Mouse (Mus musculus) megakaryocyte-erythroid progenitor cell, adult 5 weeks (primary cell): ENCODE measurements around the gene Ccdc83. TPM values are rescaled to one million over a fixed set of nuclear protein-coding genes. Genes with fewer than 3 reads are reported as not detected.

ENCODE experiments used
- polyA plus RNA-seq: library from polyadenylated mRNA; stranded (reverse); fragments of >175 nt; gene quantifications from 2 replicates; pipeline ENCODE4 v1.2.3, GENCODE M21; 2012

Gene Ccdc83
- polyA plus RNA-seq = not detected in 2 replicates

DNA sequence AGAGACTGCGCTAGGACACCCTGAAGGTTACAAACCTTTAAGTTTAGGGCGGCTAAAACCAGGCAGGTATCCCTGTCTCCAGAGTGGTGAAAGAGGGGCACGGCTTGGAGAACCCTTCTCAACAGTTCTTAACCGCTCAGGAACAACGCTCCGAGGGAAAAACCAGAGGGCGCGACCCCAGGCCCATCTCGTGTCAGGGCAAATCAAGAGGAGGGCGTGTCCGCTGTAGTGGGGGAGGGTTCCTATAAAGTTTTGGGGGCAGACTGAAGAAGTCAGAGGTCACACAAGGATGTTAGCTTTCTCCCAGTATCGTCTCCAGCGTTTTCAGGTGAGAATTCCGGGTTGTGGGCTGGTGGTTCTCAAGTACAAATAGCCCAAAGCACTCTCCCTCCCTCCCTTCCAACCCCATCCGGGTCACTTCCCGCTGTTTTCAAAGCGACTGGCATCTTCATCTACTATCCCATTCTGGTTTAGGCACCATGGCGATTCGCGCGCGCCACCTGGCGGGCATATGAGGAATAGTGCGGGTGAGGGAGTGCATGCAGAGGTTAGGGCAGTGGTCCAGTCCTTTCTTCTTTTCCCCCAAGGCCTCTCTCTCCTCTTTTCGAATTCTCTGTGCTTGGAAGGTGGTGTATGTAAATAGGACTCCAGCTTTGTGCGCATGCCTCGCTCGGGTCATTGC, at the start of gene Ccdc83:
Gene Ccdc83 (minus strand): TSS at position 489 of the 682 bp plus-strand sequence.

GRCm38 (mm10) chr7:90301942-90302646, 36.5 kb upstream of the Ccdc83 start, which contains the start of gene Sytl2:
TSS of gene Sytl2 (plus strand) at chr7:90302252.

Other genes starting within 250 kb of the Ccdc83 start
- 86.5 and 101 TPM in 2 replicates for gene Picalm, start 135.6 kb downstream of the Ccdc83 start, polyA plus RNA-seq
- 0.11 and 0.36 TPM in 2 replicates for gene Sytl2, start 36.5 kb upstream of the Ccdc83 start, polyA plus RNA-seq
- 0.03 TPM in 1 of 2 replicates, not detected in the other for gene Ccdc89, start 160.8 kb upstream of the Ccdc83 start, polyA plus RNA-seq
- gene Crebzf, start 177.0 kb upstream of the Ccdc83 start, polyA plus RNA-seq = 50.0 and 64.2 TPM in 2 replicates
- gene Tmem126a, start 191.5 kb upstream of the Ccdc83 start, polyA plus RNA-seq = 33.0 and 33.2 TPM in 2 replicates
- gene Tmem126b, start 210.2 kb upstream of the Ccdc83 start, polyA plus RNA-seq = 2.0 and 4.0 TPM in 2 replicates
- gene Dlg2, start 210.9 kb upstream of the Ccdc83 start, polyA plus RNA-seq = 0.22 and 0.44 TPM in 2 replicates